Mouse (Mus musculus) hindbrain, postnatal 0 days (tissue): ENCODE results near the gene Bak1. TPM values are rescaled to one million over a fixed set of nuclear protein-coding genes. Genes with fewer than 3 reads are reported as not detected.

ENCODE experiments used
- ATAC-seq: fragments of 200-750 bp; cut with Nextera tagmentation; 2 replicates; pipeline ENCODE4 v1.8.0; 2017; ENCODE audit warnings: mild to moderate bottlenecking, moderate TSS enrichment, moderate library complexity
- DNase-seq: peaks from one replicate; pipeline ENCODE4 v3.0.0-alpha.2; 2015; ENCODE audit warnings: low spot score
- H3K27ac ChIP-seq: fragments of 300-500 bp; sonication (generic); 2 replicates; pipeline ENCODE4 v1.5.1; 2014; ENCODE audit warnings: mild to moderate bottlenecking
- H3K27me3 ChIP-seq: fragments of 300-500 bp; sonication (generic); 2 replicates; pipeline ENCODE4 v1.6.1; 2014; ENCODE audit warnings: low read length, mixed read lengths; ENCODE audit not compliant: insufficient read depth
- H3K36me3 ChIP-seq: fragments of 300-500 bp; sonication (generic); 2 replicates; pipeline ENCODE4 v1.6.1; 2014; ENCODE audit warnings: low read length, mixed read lengths; ENCODE audit not compliant: insufficient read depth
- H3K4me1 ChIP-seq: fragments of 300-500 bp; sonication (generic); 2 replicates; pipeline ENCODE4 v1.6.1; 2014; ENCODE audit warnings: antibody characterized with exemption, low read length, mixed read lengths; ENCODE audit not compliant: insufficient read depth
- H3K4me2 ChIP-seq: fragments of 300-500 bp; sonication (generic); 2 replicates; pipeline ENCODE4 v1.6.1; 2014; ENCODE audit warnings: low read depth, mild to moderate bottlenecking, low read length, moderate library complexity, mixed read lengths
- H3K4me3 ChIP-seq: fragments of 300-500 bp; sonication (generic); 2 replicates; pipeline ENCODE4 v1.5.1; 2014; ENCODE audit warnings: low read length
- H3K9ac ChIP-seq: fragments of 300-500 bp; sonication (generic); replicated peaks from 2 replicates; pipeline ENCODE4 v1.6.1; 2014; ENCODE audit warnings: mild to moderate bottlenecking, low read length, moderate library complexity, mixed read lengths
- H3K9me3 ChIP-seq: fragments of 300-500 bp; sonication (generic); 2 replicates; pipeline ENCODE4 v1.6.1; 2016; ENCODE audit warnings: low read length, mixed read lengths
- CTCF ChIP-seq: IDR thresholded peaks from 2 replicates; pipeline ENCODE4 v1.5.1; 2016; ENCODE audit warnings: antibody characterized with exemption, control low read depth, low read depth
- WGBS: fragments of 180-500 bp; shearing (Covaris S2); extraction: QIAGEN DNeasy Blood & Tissue Kit; methylation state at CpG from one replicate; pipeline ENCODE4 v1.1.7; 2014; 5-methylcytosine and 5-hydroxymethylcytosine counted together
- polyA plus RNA-seq: library from polyadenylated mRNA; unstranded; fragments of >200 nt; fragmentation: Nextera tagmentation; extraction: Ambion mirVana; gene quantifications from 2 replicates; pipeline ENCODE4 v1.2.1, GENCODE M21; 2015
- total RNA-seq: library from RNA; depleted of rRNA; stranded (reverse); fragments of >200 nt; gene quantifications from 2 replicates; pipeline ENCODE4 v1.2.3, GENCODE M21; 2014; rRNA removed

Bak1 gene
- 62.9 and 70.8 TPM in 2 replicates for total RNA-seq
- 4.0 and 4.2 TPM in 2 replicates for polyA plus RNA-seq

GRCm38 (mm10) chr17:27028909-27029308 is at the start of gene Bak1:
TSS of gene Bak1 (minus strand) at chr17:27029009.
- H3K4me3 ChIP-seq = peak within 1 kb of the TSS; percentile 77
- DNase-seq = no peak
- ATAC-seq = no peak; the same call in 1 of the 2 replicates

GRCm38 (mm10) chr17:27078499-27078898 is 49.7 kb upstream of the Bak1 start:
- no peak overlapping the region for H3K27ac ChIP-seq
- DNase-seq (no peak), ATAC-seq (no peak)
- H3K4me3 ChIP-seq = no peak overlapping the region
- 81% methylated on average over 6 of the region's 6 CpGs for WGBS
- H3K4me1 ChIP-seq = peaks cover 4% of the 10 kb centered on the region; the same call in 1 of the 2 replicates
- no peak for TF ChIP-seq CTCF
- no peaks in the 10 kb centered on the region for H3K9me3 ChIP-seq
- H3K36me3 ChIP-seq = no peaks in the 10 kb centered on the region
- H3K4me2 ChIP-seq = no peak overlapping the region
- H3K9ac ChIP-seq = no peak overlapping the region
- no peaks in the 10 kb centered on the region for H3K27me3 ChIP-seq

More at GRCm38 (mm10) chr17:27028909-27029308, at the start of gene Bak1:
- Histone ChIP-seq H3K9me3 (no peaks in the 10 kb centered on the region), H3K27me3 (no peaks in the 10 kb centered on the region), H3K9ac (peak within 1 kb of the TSS; percentile 97), H3K36me3 (peaks cover 10% of the 10 kb centered on the region; the same call in 1 of the 2 replicates), H3K4me1 (peaks cover 10% of the 10 kb centered on the region), H3K4me2 (peak within 1 kb of the TSS; percentile 82), H3K27ac (peak within 1 kb of the TSS; percentile 91)
- 64% methylated on average over 2 of the region's 4 CpGs for WGBS
- no peak for TF ChIP-seq CTCF

- ATAC-seq (no peak), DNase-seq (no peak)
- Histone ChIP-seq H3K4me2 (no peak overlapping the region), H3K27ac (no peak overlapping the region), H3K36me3 (no peaks in the 10 kb centered on the region), H3K4me3 (no peak overlapping the region), H3K27me3 (no peaks in the 10 kb centered on the region), H3K4me1 (peaks cover 4% of the 10 kb centered on the region; the same call in 1 of the 2 replicates), H3K9ac (no peak overlapping the region), H3K9me3 (no peaks in the 10 kb centered on the region)
- 84% methylated on average over 6 of the region's 6 CpGs for WGBS
- peak; percentile 54 for TF ChIP-seq CTCF
Observed at GRCm38 (mm10) chr17:27077920-27078319, 49.1 kb upstream of the Bak1 start.

- H3K27me3 ChIP-seq = no peaks in the 10 kb centered on the region
- no peak overlapping the region for H3K4me3 ChIP-seq
- no peaks in the 10 kb centered on the region for H3K9me3 ChIP-seq
- no peak overlapping the region for H3K4me2 ChIP-seq
- H3K9ac ChIP-seq = no peak overlapping the region
- ATAC-seq (no peak), DNase-seq (no peak)
- 95% methylated on average over 7 of the region's 7 CpGs for WGBS
- no peak overlapping the region for H3K27ac ChIP-seq
- peaks cover 4% of the 10 kb centered on the region; the same call in 1 of the 2 replicates for H3K4me1 ChIP-seq
- peak; percentile 39 for TF ChIP-seq CTCF
- H3K36me3 ChIP-seq = no peaks in the 10 kb centered on the region
Observed at GRCm38 (mm10) chr17:27077133-27077532, 48.3 kb upstream of the Bak1 start.

GRCm38 (mm10) chr17:27074849-27075745 is 46.3 kb upstream of the Bak1 start:
- H3K36me3 ChIP-seq = no peaks in the 10 kb centered on the region
- WGBS = 75% methylated on average over 17 of the region's 17 CpGs
- ATAC-seq (no peak), DNase-seq (no peak)
- no peak overlapping the region for H3K4me2 ChIP-seq
- no peak overlapping the region for H3K9ac ChIP-seq
- no peaks in the 10 kb centered on the region for H3K27me3 ChIP-seq
- H3K4me3 ChIP-seq = no peak overlapping the region
- H3K9me3 ChIP-seq = no peaks in the 10 kb centered on the region
- H3K27ac ChIP-seq = 0 out of 2 replicates have a peak overlapping the region, but pooled peaks have one; percentile 3
- TF ChIP-seq CTCF = no peak
- peaks cover 4% of the 10 kb centered on the region; the same call in 1 of the 2 replicates for H3K4me1 ChIP-seq

GRCm38 (mm10) chr17:27074236-27074635 is 45.4 kb upstream of the Bak1 start:
- Histone ChIP-seq H3K9me3 (no peaks in the 10 kb centered on the region), H3K27me3 (no peaks in the 10 kb centered on the region)
- no peak for ATAC-seq

More at GRCm38 (mm10) chr17:27074236-27074635, 45.4 kb upstream of the Bak1 start:
- Histone ChIP-seq H3K9ac (no peak overlapping the region), H3K4me3 (no peak overlapping the region), H3K36me3 (no peaks in the 10 kb centered on the region), H3K27ac (peak overlapping the region; percentile 3; the same call in 1 of the 2 replicates), H3K4me1 (peaks cover 7% of the 10 kb centered on the region; the same call in 1 of the 2 replicates), H3K4me2 (no peak overlapping the region)
- peak; percentile 27 for DNase-seq
- WGBS = 49% methylated on average over 6 of the region's 6 CpGs
- no peak for TF ChIP-seq CTCF
